Mouse (Mus musculus): Measurements from ENCODE around the gene Tmem160. TPM values are rescaled to one million over a fixed set of nuclear protein-coding genes. Genes with fewer than 3 reads are reported as not detected.

The Tmem160 gene
- polyA plus RNA-seq, 2 experiments = 21.5 to 36.9 TPM

- 80% methylated on average over 5 of the region's 5 CpGs for WGBS (ENCODE audit: insufficient replicate concordance)
- no peak for DNase-seq (ENCODE audit: low read depth in 3 of 3, low spot score in 3 of 3)
- TF ChIP-seq EP300 (IDR thresholded peaks at IDR 0.05; ENCODE audit: low read depth) (no peak), CTCF (IDR thresholded peaks at IDR 0.05; ENCODE audit: low read depth) (no peak)
- H3K36me3 ChIP-seq (replicated peaks; ENCODE audit: control insufficient read depth, insufficient read depth, low read depth) = no peaks in the 10 kb centered on the region
- no peak overlapping the region for H3K27ac ChIP-seq
- no peak for ATAC-seq (ENCODE audit: insufficient read depth)
- H3K27me3 ChIP-seq (ENCODE audit: control insufficient read depth, insufficient read depth, low read length) = no peaks in the 10 kb centered on the region
- no peak overlapping the region for H3K9ac ChIP-seq (replicated peaks)
- no peak overlapping the region for H3K4me2 ChIP-seq (ENCODE audit: low read depth)
- H3K9me3 ChIP-seq (ENCODE audit: control insufficient read depth, low read length) = no peaks in the 10 kb centered on the region
- no peak overlapping the region for H3K4me3 ChIP-seq (ENCODE audit: insufficient read depth in 1 of 2, low read depth in 2 of 2, low read length in 2 of 2)
- H3K4me1 ChIP-seq (replicated peaks; ENCODE audit: control insufficient read depth in 2 of 2, insufficient read depth in 2 of 2, low read length in 1 of 2) = no peaks in the 10 kb centered on the region
Observed at GRCm38 (mm10) chr7:16465568-16465967, 13.0 kb downstream of the Tmem160 start.

- Histone ChIP-seq H3K4me3 (ENCODE audit: insufficient read depth in 1 of 2, low read depth in 2 of 2, low read length in 2 of 2) (no peak overlapping the region), H3K27ac (no peak overlapping the region), H3K9me3 (ENCODE audit: control insufficient read depth, low read length) (no peaks in the 10 kb centered on the region), H3K4me2 (ENCODE audit: low read depth) (no peak overlapping the region), H3K4me1 (replicated peaks; ENCODE audit: control insufficient read depth in 2 of 2, insufficient read depth in 2 of 2, low read length in 1 of 2) (no peaks in the 10 kb centered on the region), H3K9ac (replicated peaks) (no peak overlapping the region), H3K27me3 (ENCODE audit: control insufficient read depth, insufficient read depth, low read length) (peaks cover under 1% of the 10 kb centered on the region; the same call in 1 of the 2 replicates), H3K36me3 (replicated peaks; ENCODE audit: control insufficient read depth, insufficient read depth, low read depth) (no peaks in the 10 kb centered on the region)
- TF ChIP-seq EP300 (IDR thresholded peaks at IDR 0.05; ENCODE audit: low read depth) = no peak
- peak; percentile 82 for TF ChIP-seq CTCF (IDR thresholded peaks at IDR 0.05; ENCODE audit: low read depth)
- 44% methylated on average over 4 of the region's 4 CpGs for WGBS (ENCODE audit: insufficient replicate concordance)
- DNase-seq (ENCODE audit: low read depth in 3 of 3, low spot score in 3 of 3) (peak; percentile 33 to 42 (median 38)), ATAC-seq (ENCODE audit: insufficient read depth) (no peak)
Observed at GRCm38 (mm10) chr7:16466565-16466964, 14.0 kb downstream of the Tmem160 start.

- H3K9ac ChIP-seq (replicated peaks) = no peak overlapping the region
- peaks cover 11% of the 10 kb centered on the region for H3K27me3 ChIP-seq (ENCODE audit: control insufficient read depth, insufficient read depth, low read length)
- no peak for TF ChIP-seq EP300 (IDR thresholded peaks at IDR 0.05; ENCODE audit: low read depth)
- TF ChIP-seq CTCF (IDR thresholded peaks at IDR 0.05; ENCODE audit: low read depth) = no peak
- 26% methylated on average over 5 of the region's 5 CpGs for WGBS (ENCODE audit: insufficient replicate concordance)
- no peak overlapping the region for H3K4me3 ChIP-seq (ENCODE audit: insufficient read depth in 1 of 2, low read depth in 2 of 2, low read length in 2 of 2)
- H3K36me3 ChIP-seq (replicated peaks; ENCODE audit: control insufficient read depth, insufficient read depth, low read depth) = no peaks in the 10 kb centered on the region
- no peaks in the 10 kb centered on the region for H3K4me1 ChIP-seq (replicated peaks; ENCODE audit: control insufficient read depth in 2 of 2, insufficient read depth in 2 of 2, low read length in 1 of 2)
- H3K9me3 ChIP-seq (ENCODE audit: control insufficient read depth, low read length) = no peaks in the 10 kb centered on the region
- no peak overlapping the region for H3K27ac ChIP-seq
- ATAC-seq (ENCODE audit: insufficient read depth) (no peak), DNase-seq (ENCODE audit: low read depth in 3 of 3, low spot score in 3 of 3) (no peak)
- H3K4me2 ChIP-seq (ENCODE audit: low read depth) = no peak overlapping the region
Observed at GRCm38 (mm10) chr7:16468115-16468514, 15.5 kb downstream of the Tmem160 start.

- H3K4me2 ChIP-seq (ENCODE audit: low read depth) = no peak overlapping the region
- H3K4me1 ChIP-seq (replicated peaks; ENCODE audit: control insufficient read depth in 2 of 2, insufficient read depth in 2 of 2, low read length in 1 of 2) = no peaks in the 10 kb centered on the region
- H3K4me3 ChIP-seq (ENCODE audit: insufficient read depth in 1 of 2, low read depth in 2 of 2, low read length in 2 of 2) = no peak overlapping the region
- peaks cover 46% of the 10 kb centered on the region for H3K27me3 ChIP-seq (ENCODE audit: control insufficient read depth, insufficient read depth, low read length)
- no peaks in the 10 kb centered on the region for H3K36me3 ChIP-seq (replicated peaks; ENCODE audit: control insufficient read depth, insufficient read depth, low read depth)
- no peak overlapping the region for H3K27ac ChIP-seq
- 27% methylated on average over 9 of the region's 9 CpGs for WGBS (ENCODE audit: insufficient replicate concordance)
- TF ChIP-seq CTCF (IDR thresholded peaks at IDR 0.05; ENCODE audit: low read depth) = peak; percentile 44; the same call in 1 of the 2 replicates
- no peak for TF ChIP-seq EP300 (IDR thresholded peaks at IDR 0.05; ENCODE audit: low read depth)
- ATAC-seq (ENCODE audit: insufficient read depth) = no peak
- H3K9me3 ChIP-seq (ENCODE audit: control insufficient read depth, low read length) = no peaks in the 10 kb centered on the region
- no peak for DNase-seq (ENCODE audit: low read depth in 3 of 3, low spot score in 3 of 3)
- H3K9ac ChIP-seq (replicated peaks) = no peak overlapping the region
Observed at GRCm38 (mm10) chr7:16471549-16471948, 19.0 kb downstream of the Tmem160 start.

GRCm38 (mm10) chr7:16472116-16472709, 19.6 kb downstream of the Tmem160 start:
- no peak overlapping the region for H3K4me3 ChIP-seq (ENCODE audit: insufficient read depth in 1 of 2, low read depth in 2 of 2, low read length in 2 of 2)
- H3K36me3 ChIP-seq (replicated peaks; ENCODE audit: control insufficient read depth, insufficient read depth, low read depth) = no peaks in the 10 kb centered on the region
- H3K27ac ChIP-seq = no peak overlapping the region
- H3K4me1 ChIP-seq (replicated peaks; ENCODE audit: control insufficient read depth in 2 of 2, insufficient read depth in 2 of 2, low read length in 1 of 2) = no peaks in the 10 kb centered on the region
- TF ChIP-seq EP300 (IDR thresholded peaks at IDR 0.05; ENCODE audit: low read depth) = no peak
- no peak for TF ChIP-seq CTCF (IDR thresholded peaks at IDR 0.05; ENCODE audit: low read depth)
- no peaks in the 10 kb centered on the region for H3K9me3 ChIP-seq (ENCODE audit: control insufficient read depth, low read length)
- no peak overlapping the region for H3K9ac ChIP-seq (replicated peaks)
- no peak for ATAC-seq (ENCODE audit: insufficient read depth)
- DNase-seq (ENCODE audit: low read depth in 3 of 3, low spot score in 3 of 3) = no peak
- H3K27me3 ChIP-seq (ENCODE audit: control insufficient read depth, insufficient read depth, low read length) = peaks cover 52% of the 10 kb centered on the region
- no peak overlapping the region for H3K4me2 ChIP-seq (ENCODE audit: low read depth)
- whole genome bisulfite sequencing (ENCODE audit: insufficient replicate concordance) = 14% methylated on average over 17 of the region's 17 CpGs
